Mouse (Mus musculus): ENCODE data around the gene Npb.

DNA sequence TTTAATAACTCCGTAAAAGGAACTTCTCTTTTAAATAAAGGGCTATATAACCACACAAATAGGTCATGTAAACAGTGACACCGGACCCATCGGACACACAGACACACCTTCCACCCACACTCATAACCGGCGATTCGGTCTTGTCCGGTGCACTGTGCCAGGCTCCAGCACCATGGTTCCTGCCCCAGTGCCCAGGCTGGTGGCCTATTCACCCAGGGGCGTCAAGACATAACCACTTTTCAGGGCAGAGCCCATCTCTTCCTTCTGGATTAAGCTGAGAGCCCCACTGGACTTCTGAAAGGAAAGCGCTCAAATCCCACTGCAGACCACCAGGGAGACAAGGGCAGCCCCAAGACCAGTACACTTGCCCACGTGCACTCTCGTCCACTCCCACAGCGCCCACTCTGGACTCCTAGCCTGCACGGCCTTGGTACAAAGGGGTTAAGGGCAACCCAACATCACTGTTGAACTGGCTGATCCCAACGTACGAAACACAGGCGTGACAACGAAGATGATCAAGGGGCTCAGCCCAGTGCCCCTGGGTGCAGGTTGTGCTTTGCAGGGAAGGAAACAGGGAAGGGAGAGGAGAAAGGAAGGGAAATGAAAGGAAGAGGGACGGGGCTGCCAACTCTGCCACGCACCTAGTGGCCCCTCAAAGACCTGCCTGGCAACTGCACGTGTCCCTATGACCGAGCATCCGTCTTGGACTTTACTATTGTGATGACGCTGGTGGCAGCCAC is 20.5 kb downstream of the Npb start:
- no peak for TF ChIP-seq CTCF (IDR thresholded peaks at IDR 0.05 in 2 of 3, conservative IDR thresholded peaks at IDR 0.05 in 1 of 3; ENCODE audit: control insufficient read depth in 1 of 3, insufficient read depth in 1 of 3, low read depth in 2 of 3, low read length in 3 of 3, poor library complexity in 1 of 3, severe bottlenecking in 1 of 3)
- no peak for TF ChIP-seq BHLHE40 (IDR thresholded peaks at IDR 0.05; ENCODE audit: borderline replicate concordance, low read depth, low read length)
- TF ChIP-seq POLR2A (IDR thresholded peaks at IDR 0.05; ENCODE audit: control insufficient read depth in 1 of 2, insufficient read depth in 1 of 2, low read depth in 1 of 2, low read length in 2 of 2, poor library complexity in 1 of 2) = no peak
- no peak for TF ChIP-seq RCOR1 (IDR thresholded peaks at IDR 0.05; ENCODE audit: low read depth, low read length)
- TF ChIP-seq TAL1 (IDR thresholded peaks at IDR 0.05; ENCODE audit: low read length) = no peak
- no peak for TF ChIP-seq SMC3 (IDR thresholded peaks at IDR 0.05; ENCODE audit: low read depth, low read length)
- no peak for TF ChIP-seq MAX (IDR thresholded peaks at IDR 0.05; ENCODE audit: low read length)
- TF ChIP-seq ZKSCAN1 (IDR thresholded peaks at IDR 0.05; ENCODE audit: low read depth, low read length) = no peak
- no peak for TF ChIP-seq GATA1 (IDR thresholded peaks at IDR 0.05; ENCODE audit: low read depth, low read length)
- TF ChIP-seq KAT2A (conservative IDR thresholded peaks at IDR 0.05; ENCODE audit: low read depth, low read length) = no peak
- no peak for TF ChIP-seq E2F4 (IDR thresholded peaks at IDR 0.05; ENCODE audit: borderline replicate concordance, low read depth, low read length)
- TF ChIP-seq CHD2 (IDR thresholded peaks at IDR 0.05; ENCODE audit: low read length) = no peak

Data from MEL (cell line).